Mouse (Mus musculus) heart, adult 2 months (tissue): ENCODE data around the gene Rbfox3. TPM values are rescaled to one million over a fixed set of nuclear protein-coding genes. Genes with fewer than 3 reads are reported as not detected.
"Not testable (repeated sequence)": the region's sequence is repeated elsewhere in the genome, so short reads cannot be mapped to it uniquely, and the experiment has no call there.

Experiments
- DNase-seq, 2 experiments: peaks; one replicate each; pipeline ENCODE4 v3.0.0; 2021
- H3K27ac ChIP-seq: fragments of 200-600 bp; 2 replicates; pipeline ENCODE4 v1.8.1; 2022
- H3K27me3 ChIP-seq: fragments of 200-500 bp; 2 replicates; pipeline ENCODE4 v1.6.1; 2012; ENCODE audit warnings: mild to moderate bottlenecking, low read length, inconsistent platforms, mixed read lengths; ENCODE audit not compliant: control insufficient read depth, insufficient read depth
- H3K36me3 ChIP-seq: fragments of 200-500 bp; 2 replicates; pipeline ENCODE4 v1.6.1; 2012; ENCODE audit warnings: low read length, inconsistent platforms; ENCODE audit not compliant: control insufficient read depth, insufficient read depth
- H3K4me1 ChIP-seq: fragments of 200-500 bp; 2 replicates; pipeline ENCODE4 v1.6.1; 2011; ENCODE audit warnings: low read length; ENCODE audit not compliant: control insufficient read depth, insufficient read depth
- H3K4me3 ChIP-seq: fragments of 200-600 bp; 2 replicates; pipeline ENCODE4 v1.8.1; 2022
- H3K79me2 ChIP-seq: fragments of 200-500 bp; replicated peaks from 2 replicates; pipeline ENCODE4 v1.6.1; 2012; ENCODE audit warnings: mild to moderate bottlenecking, inconsistent platforms, low read length, moderate library complexity, mixed read lengths; ENCODE audit not compliant: control insufficient read depth, insufficient read depth
- H3K9ac ChIP-seq: fragments of 200-500 bp; 2 replicates; pipeline ENCODE4 v1.6.1; 2012; ENCODE audit warnings: low read depth, mild to moderate bottlenecking, control low read depth, inconsistent platforms, low read length, mixed read lengths
- CTCF ChIP-seq: fragments of 200-600 bp; IDR thresholded peaks from 2 replicates; pipeline ENCODE4 v1.8.1; 2022; ENCODE audit warnings: antibody characterized with exemption, mild to moderate bottlenecking, moderate library complexity
- EP300 ChIP-seq: fragments of 200-500 bp; IDR thresholded peaks from 2 replicates; pipeline ENCODE4 v1.6.1; 2011; ENCODE audit warnings: low read depth, low read length, control low read depth; ENCODE audit not compliant: insufficient read depth
- POLR2A ChIP-seq: fragments of 200-500 bp; IDR thresholded peaks from 2 replicates; pipeline ENCODE4 v1.6.1; 2011; ENCODE audit warnings: mild to moderate bottlenecking, low read depth, low read length, control low read depth; ENCODE audit not compliant: insufficient read depth
- WGBS: fragments of 180-500 bp; shearing (Covaris S2); methylation state at CpG from one replicate; pipeline ENCODE4 v1.1.7; 2018; 5-methylcytosine and 5-hydroxymethylcytosine counted together
- intact Hi-C: fragments of 180-260 bp; cut with DNase I; formaldehyde crosslinking; loops from one replicate; pipeline ENCODE4 v1.15.1; 2025
- polyA plus RNA-seq: library from polyadenylated mRNA; depleted of rRNA; stranded (reverse); fragments of >200 nt; gene quantifications from 2 replicates; pipeline ENCODE4 v1.2.3, GENCODE M21; 2012
- total RNA-seq, 2 experiments: library from RNA; stranded (reverse); gene quantifications; 2 replicates each; pipeline ENCODE4 v1.2.3; 2021

Rbfox3 gene
- total and polyA plus RNA-seq, 3 experiments: 0.16 to 0.23 TPM; not detected in 1

DNA sequence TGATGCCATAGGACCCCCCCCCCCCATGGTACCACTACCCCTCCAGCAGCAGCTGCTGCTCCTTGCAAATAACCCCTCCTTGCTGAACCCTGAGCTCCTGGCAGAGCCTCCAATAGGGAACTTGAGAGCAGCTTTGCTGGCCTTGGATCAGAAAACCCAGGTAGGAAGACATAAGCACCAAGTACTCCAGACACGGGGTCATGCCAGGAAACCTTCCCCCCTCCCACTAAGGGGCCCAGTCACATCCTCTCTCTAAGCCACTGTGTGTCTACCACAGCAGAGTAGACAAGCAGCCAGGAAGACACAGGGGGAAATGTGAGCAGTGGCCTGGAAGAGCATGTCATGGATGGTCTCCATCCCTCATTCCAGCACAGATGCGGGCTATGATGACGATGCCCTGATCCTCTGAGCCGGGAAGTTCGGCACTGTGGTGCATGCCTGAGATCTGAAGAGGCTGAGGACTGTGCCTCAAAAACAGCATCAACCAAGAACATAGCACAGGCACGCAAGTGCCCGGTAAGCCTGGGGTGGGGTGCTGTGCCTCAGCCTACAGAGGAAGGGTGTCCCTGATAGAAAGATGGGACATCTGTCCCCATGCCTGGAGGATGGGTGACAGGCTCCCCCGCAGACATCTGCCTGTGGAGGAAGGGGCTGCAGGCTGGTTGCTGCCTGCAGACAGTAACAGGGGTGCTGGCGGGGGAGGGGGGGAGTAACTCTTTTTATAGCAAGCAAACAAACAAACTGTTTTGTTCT lies 119.1 kb downstream of the Rbfox3 start:
- WGBS: 79% methylated on average over 9 of the region's 9 CpGs
- intact Hi-C loops: no loop called here
- Histone ChIP-seq H3K9ac (no peak overlapping the region), H3K79me2 (no peaks in the 10 kb centered on the region), H3K36me3 (no peaks in the 10 kb centered on the region), H3K27ac (no peak overlapping the region), H3K27me3 (no peaks in the 10 kb centered on the region), H3K4me3 (no peak overlapping the region), H3K4me1 (no peaks in the 10 kb centered on the region)
- no peak for DNase-seq
- TF ChIP-seq CTCF (no peak), POLR2A (no peak), EP300 (no peak)

DNA sequence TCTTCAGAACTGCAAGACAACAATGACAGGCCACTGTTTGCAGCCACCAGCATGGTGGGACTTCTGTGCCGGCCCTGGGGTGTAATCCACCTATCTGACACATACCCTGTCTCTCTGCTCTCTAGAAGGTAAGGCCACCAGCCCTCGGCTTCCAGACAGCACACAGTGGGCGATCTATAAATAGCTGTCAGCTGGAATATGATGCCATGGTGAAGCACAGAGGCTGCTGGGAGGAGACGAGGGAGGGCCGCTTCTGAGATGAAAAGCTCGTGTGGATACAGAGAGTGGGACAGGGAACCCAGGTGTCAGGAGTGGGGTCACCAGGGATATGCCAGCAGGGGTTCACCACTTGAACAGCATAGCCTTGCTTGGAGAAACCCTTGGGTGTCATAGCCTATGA lies 120.0 kb downstream of the Rbfox3 start:
- TF ChIP-seq CTCF (no peak), POLR2A (no peak), EP300 (no peak)
- peak; percentile 12 to 20 for DNase-seq
- no peaks in the 10 kb centered on the region for H3K36me3 ChIP-seq
- H3K9ac ChIP-seq: no peak overlapping the region
- intact Hi-C loops: no loop called here
- no peak overlapping the region for H3K27ac ChIP-seq
- no peak overlapping the region for H3K4me3 ChIP-seq
- H3K4me1 ChIP-seq: no peaks in the 10 kb centered on the region
- H3K79me2 ChIP-seq: no peaks in the 10 kb centered on the region
- H3K27me3 ChIP-seq: no peaks in the 10 kb centered on the region
- 41% methylated on average over 6 of the region's 6 CpGs for WGBS

DNA sequence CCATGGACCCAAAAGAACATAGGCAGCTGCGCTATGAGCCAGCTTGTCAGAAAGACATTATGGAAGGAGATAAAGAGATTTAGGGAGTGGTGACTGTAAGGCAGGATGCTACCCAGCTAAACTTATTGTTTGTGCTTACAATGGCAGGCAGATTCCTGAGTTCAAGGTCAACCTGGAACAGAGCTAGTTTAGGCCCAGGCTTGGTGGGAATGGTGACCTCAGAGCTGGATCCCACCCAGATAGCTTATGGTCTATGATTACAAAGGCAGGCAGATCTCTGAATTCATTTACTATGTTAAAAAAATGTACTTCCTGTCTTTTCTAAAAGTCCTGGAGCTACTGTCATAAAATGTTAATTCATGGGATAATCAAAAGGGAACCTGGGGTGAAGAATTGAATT lies 123.3 kb downstream of the Rbfox3 start:
- Histone ChIP-seq H3K27me3 (no peaks in the 10 kb centered on the region), H3K27ac (no peak overlapping the region), H3K9ac (no peak overlapping the region), H3K4me3 (no peak overlapping the region), H3K4me1 (no peaks in the 10 kb centered on the region), H3K79me2 (no peaks in the 10 kb centered on the region), H3K36me3 (no peaks in the 10 kb centered on the region)
- WGBS: 86% methylated on average over 1 of the region's 1 CpGs
- DNase-seq: no peak
- TF ChIP-seq EP300: no peak
- no peak for TF ChIP-seq POLR2A
- no peak for TF ChIP-seq CTCF
- intact Hi-C loops: no loop called here

DNA sequence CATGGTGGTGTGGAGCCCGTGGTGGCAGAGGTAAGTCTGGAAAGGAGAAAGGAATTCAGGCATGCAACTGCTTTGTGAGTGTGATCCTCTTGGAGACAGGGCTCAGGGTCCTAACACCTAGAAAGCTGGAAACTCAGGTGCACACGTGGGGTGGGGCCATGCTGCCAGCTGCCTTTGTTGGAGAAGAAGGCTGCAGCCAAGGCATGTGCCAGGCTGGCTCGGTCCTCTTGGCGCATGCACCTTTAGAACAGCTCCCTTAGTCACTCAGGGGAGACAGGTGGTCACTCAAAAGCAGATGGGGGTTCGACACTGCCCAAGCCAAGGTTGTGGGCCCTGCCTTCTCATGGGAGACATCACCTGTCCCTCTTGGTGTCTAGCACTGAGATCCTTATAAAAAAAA lies 128.7 kb downstream of the Rbfox3 start:
- H3K4me3 ChIP-seq: no peak overlapping the region
- H3K27me3 ChIP-seq: no peaks in the 10 kb centered on the region
- no peak overlapping the region for H3K27ac ChIP-seq
- H3K9ac ChIP-seq: no peak overlapping the region
- intact Hi-C loops: no loop called here
- no peaks in the 10 kb centered on the region for H3K79me2 ChIP-seq
- H3K36me3 ChIP-seq: no peaks in the 10 kb centered on the region
- no peak for TF ChIP-seq CTCF
- TF ChIP-seq POLR2A: no peak
- TF ChIP-seq EP300: no peak
- H3K4me1 ChIP-seq: no peaks in the 10 kb centered on the region
- 79% methylated on average over 5 of the region's 5 CpGs for WGBS
- DNase-seq: no peak

DNA sequence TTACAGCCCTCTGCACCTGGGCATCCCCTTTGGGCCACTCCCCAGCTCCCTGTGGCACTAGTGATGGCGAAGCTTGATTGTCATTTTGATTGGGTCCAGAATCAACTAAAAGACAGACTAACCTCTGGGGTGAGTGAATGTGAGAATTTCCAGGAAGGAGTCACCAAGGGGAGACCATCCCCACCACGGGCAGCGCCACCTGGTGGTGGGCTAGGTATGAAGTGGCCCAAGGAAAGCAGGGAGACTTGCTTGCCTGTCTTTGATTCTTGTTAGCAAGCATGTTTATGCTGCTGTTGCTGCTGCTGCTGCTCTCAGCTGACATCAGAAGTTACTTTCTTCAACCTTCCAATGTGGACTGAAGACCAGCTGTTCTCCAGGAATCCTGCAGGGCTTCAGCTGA lies 135.6 kb downstream of the Rbfox3 start:
- Histone ChIP-seq H3K27ac (no peak overlapping the region), H3K79me2 (no peaks in the 10 kb centered on the region), H3K36me3 (no peaks in the 10 kb centered on the region), H3K4me1 (no peaks in the 10 kb centered on the region), H3K27me3 (no peaks in the 10 kb centered on the region), H3K4me3 (no peak overlapping the region), H3K9ac (no peak overlapping the region)
- DNase-seq: no peak
- TF ChIP-seq CTCF (peak; percentile 65), POLR2A (no peak)
- WGBS: 11% methylated on average over 3 of the region's 3 CpGs
- intact Hi-C loops: no loop called here

DNA sequence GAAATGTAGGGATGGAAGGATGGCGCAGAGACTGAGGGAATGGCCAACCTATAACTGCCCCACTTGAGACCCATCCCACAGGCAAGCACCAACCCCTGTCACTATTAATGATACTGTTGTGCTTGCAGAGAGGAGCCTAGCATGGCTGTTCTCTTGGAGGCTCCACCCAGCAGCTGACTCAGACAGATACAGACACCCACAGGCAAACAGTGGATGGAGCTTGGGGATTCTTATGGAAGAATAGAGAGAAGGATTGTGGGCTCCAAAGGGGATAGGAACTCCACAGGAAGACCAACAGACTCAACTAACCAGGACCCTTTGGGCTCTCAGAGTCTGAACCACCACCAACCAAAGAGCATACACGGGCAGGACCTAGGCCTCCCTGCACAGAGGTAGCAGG lies 136.6 kb downstream of the Rbfox3 start:
- H3K79me2 ChIP-seq, H3K4me3 ChIP-seq, H3K27ac ChIP-seq, H3K27me3 ChIP-seq, H3K36me3 ChIP-seq, intact Hi-C loops, DNase-seq, H3K9ac ChIP-seq, H3K4me1 ChIP-seq: not testable (repeated sequence)
- WGBS: 77% methylated on average over 2 of the region's 2 CpGs
